8 mouse cellular contexts compared by ENCODE assay signal in the genomic region with DNA sequence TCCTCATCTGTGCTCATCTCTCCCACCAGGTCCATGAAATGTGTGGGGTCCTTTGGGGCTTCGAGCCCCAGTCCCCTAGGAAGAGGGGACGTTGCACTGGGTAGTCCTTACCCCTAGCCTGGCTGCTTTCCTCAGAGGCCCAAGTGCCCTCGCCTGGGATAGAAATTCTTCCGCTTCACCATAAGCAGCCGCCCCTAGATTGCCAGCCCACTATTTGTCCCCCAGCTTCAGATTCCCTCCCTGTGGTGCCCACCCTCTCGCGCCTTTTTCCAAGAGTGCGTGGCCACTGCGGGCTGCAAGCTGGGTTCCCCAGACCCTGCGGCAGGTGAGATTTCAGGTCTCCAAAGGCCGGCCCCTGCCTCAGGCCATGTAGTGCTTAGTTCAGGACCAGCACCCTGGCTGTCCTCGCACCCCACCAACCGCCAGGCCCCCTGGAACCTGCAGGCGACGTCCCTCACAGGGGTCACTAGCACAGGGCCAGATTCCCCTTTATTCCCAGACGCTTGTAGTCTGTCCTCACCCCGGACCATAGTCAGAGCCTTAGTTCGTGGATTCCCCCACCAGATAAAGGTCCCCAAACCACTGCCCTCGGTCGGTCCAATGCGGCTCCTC. TPM values are rescaled to one million over a fixed set of nuclear protein-coding genes. Genes with fewer than 3 reads are reported as not detected.
DNase-seq lines count a peak whose midpoint lies in the region; ATAC-seq and TF ChIP-seq lines count a peak whose summit lies in the region.

No protein-coding gene starts in this region.

- H3K4me2 ChIP-seq in forebrain, postnatal 0 days (ENCODE audit: low read depth), result peak overlapping the region; percentile 69
- peak overlapping the region; percentile 93 for H3K4me2 ChIP-seq in kidney, embryonic 14.5 days (replicated peaks; ENCODE audit: low read depth, low read length)
- H3K4me2 ChIP-seq in midbrain, postnatal 0 days (ENCODE audit: low read depth, low read length, poor library complexity, severe bottlenecking), result peak overlapping the region; percentile 94

- H3K4me1 ChIP-seq in forebrain, postnatal 0 days (ENCODE audit: insufficient read depth), result peaks cover 46% of the 10 kb centered on the region
- H3K4me1 ChIP-seq in kidney, embryonic 14.5 days (ENCODE audit: control insufficient read depth, insufficient read depth, low read length), result peaks cover 22% of the 10 kb centered on the region; the same call in 1 of the 2 replicates
- H3K4me1 ChIP-seq in midbrain, postnatal 0 days (ENCODE audit: insufficient read depth, low read length), result peaks cover 14% of the 10 kb centered on the region; the same call in 1 of the 2 replicates

- H3K36me3 ChIP-seq in forebrain, postnatal 0 days (ENCODE audit: insufficient read depth), result no peaks in the 10 kb centered on the region
- no peaks in the 10 kb centered on the region for H3K36me3 ChIP-seq in kidney, embryonic 14.5 days (ENCODE audit: control insufficient read depth, insufficient read depth, low read length)
- no peaks in the 10 kb centered on the region for H3K36me3 ChIP-seq in midbrain, postnatal 0 days (ENCODE audit: insufficient read depth, low read length)

- no peak for ATAC-seq in forebrain, postnatal 0 days
- peak; percentile 26 for ATAC-seq in kidney, embryonic 14.5 days (ENCODE audit: low FRiP score, low TSS enrichment)
- ATAC-seq in midbrain, postnatal 0 days (ENCODE audit: low FRiP score), result peak; percentile 8

- DNase-seq in lung, adult 18-20 months, result peak; percentile 22 to 25
- no peak for DNase-seq in lung, postnatal 25 days (ENCODE audit: low spot score)
- DNase-seq in cerebellum, adult 9-11 months, result peak; percentile 67
- DNase-seq in forebrain, postnatal 0 days, result no peak
- no peak for DNase-seq in midbrain, postnatal 0 days (ENCODE audit: low spot score)
- DNase-seq in natural killer cell, adult 2 months (ENCODE audit: low spot score in 2 of 2), result no peak
- no peak for DNase-seq in layer of hippocampus, postnatal 36 days

- H3K27me3 ChIP-seq in forebrain, postnatal 0 days (ENCODE audit: insufficient read depth, low read length), result no peaks in the 10 kb centered on the region
- no peaks in the 10 kb centered on the region for H3K27me3 ChIP-seq in kidney, embryonic 14.5 days (ENCODE audit: control insufficient read depth, insufficient read depth, low read length)
- H3K27me3 ChIP-seq in midbrain, postnatal 0 days (ENCODE audit: insufficient read depth, low read length), result no peaks in the 10 kb centered on the region

- no peak for TF ChIP-seq CTCF in forebrain, postnatal 0 days (IDR thresholded peaks at IDR 0.05; ENCODE audit: low read depth)
- TF ChIP-seq CTCF in midbrain, postnatal 0 days (IDR thresholded peaks at IDR 0.05), result no peak

- peak overlapping the region; percentile 74 for H3K27ac ChIP-seq in forebrain, postnatal 0 days (ENCODE audit: low read depth, low read length)
- H3K27ac ChIP-seq in kidney, embryonic 14.5 days (ENCODE audit: low read depth, low read length), result no peak overlapping the region
- peak overlapping the region; percentile 3; the same call in 1 of the 2 replicates for H3K27ac ChIP-seq in midbrain, postnatal 0 days (ENCODE audit: low read depth, low read length)

- under 1% methylated on average over 21 of the region's 21 CpGs for WGBS in forebrain, postnatal 0 days
- under 1% methylated on average over 21 of the region's 21 CpGs for WGBS in kidney, embryonic 14.5 days
- 1% methylated on average over 21 of the region's 21 CpGs for WGBS in midbrain, postnatal 0 days

- no peaks in the 10 kb centered on the region for H3K9me3 ChIP-seq in forebrain, postnatal 0 days (ENCODE audit: low read length)
- no peaks in the 10 kb centered on the region for H3K9me3 ChIP-seq in kidney, embryonic 14.5 days (ENCODE audit: control insufficient read depth, low read length)
- no peaks in the 10 kb centered on the region for H3K9me3 ChIP-seq in midbrain, postnatal 0 days (ENCODE audit: low read length)

- H3K4me3 ChIP-seq in forebrain, postnatal 0 days (ENCODE audit: low read depth, low read length), result peak overlapping the region; percentile 49
- peak overlapping the region; percentile 43 for H3K4me3 ChIP-seq in kidney, embryonic 14.5 days (ENCODE audit: low read length)
- peak overlapping the region; percentile 58 for H3K4me3 ChIP-seq in midbrain, postnatal 0 days (ENCODE audit: low read depth, low read length)

- peak overlapping the region; percentile 54 for H3K9ac ChIP-seq in forebrain, postnatal 0 days
- peak overlapping the region; percentile 53 for H3K9ac ChIP-seq in kidney, embryonic 14.5 days (ENCODE audit: low read depth, low read length)
- peak overlapping the region; percentile 64 for H3K9ac ChIP-seq in midbrain, postnatal 0 days (replicated peaks; ENCODE audit: low read length, poor library complexity, severe bottlenecking)

RNA-seq across cellular contexts. Expression of a gene that starts 0.7 kb away (rescaled TPM):
- 18.7 and 34.0 TPM in 2 replicates for total RNA-seq in forebrain, postnatal 0 days (2014; rRNA removed)
- polyA plus RNA-seq in forebrain, postnatal 0 days (2015; fragmentation: Nextera tagmentation; extraction: Ambion mirVana), result 6.7 and 6.9 TPM in 2 replicates
- polyA plus RNA-seq in kidney, embryonic 14.5 days (2014; fragmentation: Nextera tagmentation; extraction: Ambion mirVana), result 6.4 and 8.0 TPM in 2 replicates
- total RNA-seq in midbrain, postnatal 0 days (2014; rRNA removed), result 19.9 and 30.1 TPM in 2 replicates
- 6.1 and 6.6 TPM in 2 replicates for polyA plus RNA-seq in midbrain, postnatal 0 days (2015; fragmentation: Nextera tagmentation; extraction: Ambion mirVana)
- 100 to 1,000 TPM; 122 to 123 TPM for total RNA-seq in layer of hippocampus, postnatal 36 days (2021)

Comparison
In these comparisons a context has a peak if more than half of its experiments do, and no peak if none do; other contexts are left out.
1. DNase-seq: peak in lung, adult 18-20 months (2 of 2) and cerebellum, adult 9-11 months (single experiment); none in lung, postnatal 25 days (single experiment), forebrain, postnatal 0 days (single experiment), midbrain, postnatal 0 days (single experiment), natural killer cell, adult 2 months (0 of 2) and layer of hippocampus, postnatal 36 days (0 of 2).
2. Peak in every context shown above with its lines, with median percentiles within 50 percentile points of each other: H3K4me2 ChIP-seq, H3K4me3 ChIP-seq and H3K9ac ChIP-seq.